Mouse (Mus musculus): Measurements from ENCODE around the gene BC049762.

DNA sequence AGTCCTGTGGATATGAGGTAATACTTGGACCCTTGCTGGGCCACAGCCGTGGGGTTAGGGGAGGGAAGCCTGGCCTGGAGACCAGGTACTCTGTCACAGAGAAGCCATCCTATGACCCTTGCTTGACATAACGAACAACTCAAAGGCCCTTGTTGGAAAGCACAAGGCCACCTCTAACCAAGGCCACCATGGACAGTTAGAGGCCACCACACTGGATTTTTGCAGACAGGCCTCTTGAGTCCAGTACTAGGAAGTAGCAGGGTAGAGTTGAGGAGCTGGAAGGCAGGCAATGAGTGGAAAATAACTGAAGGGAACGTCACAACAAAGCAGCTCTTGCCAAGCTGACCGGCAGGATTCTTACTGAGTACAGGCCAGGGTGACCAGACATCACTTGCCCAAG is 35.8 kb upstream of the BC049762 start:
- TF ChIP-seq POLR2A (IDR thresholded peaks at IDR 0.05; ENCODE audit: insufficient read length, low read depth): no peak
- no peak for TF ChIP-seq CEBPB (IDR thresholded peaks at IDR 0.05; ENCODE audit: insufficient read depth, poor library complexity, severe bottlenecking)
- no peak for TF ChIP-seq E2F4 (IDR thresholded peaks at IDR 0.05; ENCODE audit: insufficient read depth)
- TF ChIP-seq USF1 (IDR thresholded peaks at IDR 0.05; ENCODE audit: low read depth): no peak
- TF ChIP-seq REST (IDR thresholded peaks at IDR 0.05; ENCODE audit: insufficient read depth, insufficient read length): no peak
- TF ChIP-seq TCF12 (IDR thresholded peaks at IDR 0.05; ENCODE audit: insufficient read depth, poor library complexity, severe bottlenecking): no peak
- no peak for TF ChIP-seq MYOD1 (IDR thresholded peaks at IDR 0.05; ENCODE audit: control insufficient read depth in 1 of 3, insufficient read length in 2 of 3, low read depth in 2 of 3)

All from myocyte (in vitro differentiated cells).